Mouse (Mus musculus) bone marrow macrophage, adult 2 months (primary cell): ENCODE measurements around the gene Vdr. TPM values are rescaled to one million over a fixed set of nuclear protein-coding genes. Genes with fewer than 3 reads are reported as not detected.

Experiments
- H3K27ac ChIP-seq: 2 replicates; pipeline ENCODE4 v1.5.1; 2012; ENCODE audit warnings: low read depth, low read length; ENCODE audit not compliant: insufficient read depth
- H3K4me1 ChIP-seq: 2 replicates; pipeline ENCODE4 v1.6.1; 2012; ENCODE audit warnings: low read length; ENCODE audit not compliant: control insufficient read depth, insufficient read depth
- H3K4me3 ChIP-seq: 2 replicates; pipeline ENCODE4 v1.5.1; 2012; ENCODE audit warnings: mild to moderate bottlenecking, low read length, moderate library complexity; ENCODE audit not compliant: insufficient read depth
- CTCF ChIP-seq: IDR thresholded peaks from 2 replicates; pipeline ENCODE4 v1.5.1; 2012; ENCODE audit warnings: low read depth, mild to moderate bottlenecking, low read length, moderate library complexity
- POLR2A ChIP-seq: IDR thresholded peaks from 2 replicates; pipeline ENCODE4 v1.6.1; 2012; ENCODE audit warnings: mild to moderate bottlenecking, low read depth, low read length, borderline replicate concordance
- polyA plus RNA-seq: library from polyadenylated mRNA; stranded (reverse); fragments of >200 nt; gene quantifications from 2 replicates; pipeline ENCODE4 v1.2.4, GENCODE M21; 2012; ENCODE audit not compliant: missing spikeins, insufficient read depth, insufficient read length

Vdr gene
- polyA plus RNA-seq, 1 experiment, result 0.82 TPM

DNA sequence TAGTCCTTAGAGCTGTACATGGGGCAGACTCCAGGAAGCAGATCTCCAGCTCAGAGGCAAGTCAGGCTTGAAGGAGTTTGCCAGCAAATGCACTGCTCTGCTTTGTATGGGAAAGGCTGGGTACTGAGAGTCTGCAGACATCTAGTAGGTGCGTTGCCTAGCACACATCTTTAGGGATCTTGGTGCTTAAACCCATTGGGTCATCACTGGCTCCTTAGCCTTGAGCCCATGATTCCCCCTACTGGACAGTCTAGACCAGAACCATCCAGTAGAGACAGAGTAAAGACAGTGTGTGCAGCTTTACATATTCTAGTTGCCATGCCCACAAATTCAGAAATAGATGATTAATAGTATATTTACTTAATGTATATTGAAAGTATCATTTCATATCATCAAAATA is 69.6 kb downstream of the Vdr start:
- no peak for TF ChIP-seq POLR2A
- no peak for TF ChIP-seq CTCF
- Histone ChIP-seq H3K27ac (no peak overlapping the region), H3K4me1 (peaks cover 18% of the 10 kb centered on the region), H3K4me3 (no peak overlapping the region)

- TF ChIP-seq CTCF (no peak), POLR2A (no peak)
- H3K4me3 ChIP-seq, result no peak overlapping the region
- H3K27ac ChIP-seq, result no peak overlapping the region
- H3K4me1 ChIP-seq, result peaks cover 18% of the 10 kb centered on the region
Measured at GRCm38 (mm10) chr15:97839991-97840455, 70.4 kb downstream of the Vdr start.

DNA sequence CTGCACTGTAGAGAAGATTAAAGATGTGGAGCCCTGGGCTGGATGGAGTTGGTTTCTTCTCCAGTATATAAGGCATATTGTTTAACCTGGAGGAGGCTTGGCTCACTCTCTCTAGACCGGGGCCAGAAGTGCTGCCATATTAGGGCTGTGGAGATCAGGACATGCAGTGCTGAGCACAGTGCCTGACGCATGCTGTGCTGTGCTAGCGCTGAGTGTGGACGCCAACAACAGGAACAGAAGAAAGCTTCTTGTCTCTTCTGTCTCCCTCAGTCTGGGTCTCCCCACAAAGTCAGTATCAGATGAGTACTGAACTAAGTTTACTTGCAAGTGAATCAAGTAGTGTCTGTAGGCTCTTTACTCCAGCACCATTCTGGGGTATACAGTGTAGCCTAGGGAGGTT is 71.0 kb downstream of the Vdr start:
- TF ChIP-seq POLR2A (no peak), CTCF (no peak)
- H3K27ac ChIP-seq, result no peak overlapping the region
- H3K4me3 ChIP-seq, result no peak overlapping the region
- H3K4me1 ChIP-seq, result peaks cover 18% of the 10 kb centered on the region

- Histone ChIP-seq H3K4me3 (no peak overlapping the region), H3K4me1 (peaks cover 18% of the 10 kb centered on the region), H3K27ac (no peak overlapping the region)
- TF ChIP-seq CTCF (no peak), POLR2A (no peak)
Measured at GRCm38 (mm10) chr15:97839012-97839411, 71.4 kb downstream of the Vdr start.

DNA sequence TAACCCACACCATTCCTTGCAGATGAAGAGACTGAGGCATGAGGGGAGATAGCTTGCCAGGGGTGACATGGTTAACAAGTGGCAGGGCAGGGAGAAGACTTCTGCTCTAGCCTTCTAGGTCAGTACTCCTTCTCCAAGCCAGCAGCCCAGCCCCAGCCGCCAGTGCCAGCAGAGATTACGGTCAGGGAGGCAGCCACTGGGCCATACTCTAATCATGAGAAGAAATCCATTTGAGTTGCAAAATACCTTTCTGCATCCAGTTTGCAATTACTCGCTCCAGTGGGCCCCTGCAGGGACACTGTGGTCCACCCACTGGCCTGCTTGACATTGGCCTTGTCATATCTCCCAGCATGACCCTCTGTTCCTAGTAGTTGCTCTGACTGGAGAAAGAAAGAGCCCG is 72.0 kb downstream of the Vdr start:
- Histone ChIP-seq H3K4me1 (peaks cover 18% of the 10 kb centered on the region), H3K27ac (no peak overlapping the region), H3K4me3 (no peak overlapping the region)
- TF ChIP-seq POLR2A, result no peak
- TF ChIP-seq CTCF, result no peak

GRCm38 (mm10) chr15:97837491-97838061 is 72.9 kb downstream of the Vdr start:
- TF ChIP-seq CTCF (no peak), POLR2A (no peak)
- Histone ChIP-seq H3K4me1 (peaks cover 23% of the 10 kb centered on the region), H3K27ac (no peak overlapping the region), H3K4me3 (no peak overlapping the region)

GRCm38 (mm10) chr15:97836894-97837247 is 73.6 kb downstream of the Vdr start:
- TF ChIP-seq CTCF, result no peak
- no peak for TF ChIP-seq POLR2A
- Histone ChIP-seq H3K4me1 (peaks cover 24% of the 10 kb centered on the region), H3K4me3 (no peak overlapping the region), H3K27ac (no peak overlapping the region)

GRCm38 (mm10) chr15:97836153-97836893 is 74.1 kb downstream of the Vdr start:
- TF ChIP-seq CTCF (no peak), POLR2A (no peak)
- peaks cover 23% of the 10 kb centered on the region for H3K4me1 ChIP-seq
- no peak overlapping the region for H3K27ac ChIP-seq
- H3K4me3 ChIP-seq, result no peak overlapping the region

DNA sequence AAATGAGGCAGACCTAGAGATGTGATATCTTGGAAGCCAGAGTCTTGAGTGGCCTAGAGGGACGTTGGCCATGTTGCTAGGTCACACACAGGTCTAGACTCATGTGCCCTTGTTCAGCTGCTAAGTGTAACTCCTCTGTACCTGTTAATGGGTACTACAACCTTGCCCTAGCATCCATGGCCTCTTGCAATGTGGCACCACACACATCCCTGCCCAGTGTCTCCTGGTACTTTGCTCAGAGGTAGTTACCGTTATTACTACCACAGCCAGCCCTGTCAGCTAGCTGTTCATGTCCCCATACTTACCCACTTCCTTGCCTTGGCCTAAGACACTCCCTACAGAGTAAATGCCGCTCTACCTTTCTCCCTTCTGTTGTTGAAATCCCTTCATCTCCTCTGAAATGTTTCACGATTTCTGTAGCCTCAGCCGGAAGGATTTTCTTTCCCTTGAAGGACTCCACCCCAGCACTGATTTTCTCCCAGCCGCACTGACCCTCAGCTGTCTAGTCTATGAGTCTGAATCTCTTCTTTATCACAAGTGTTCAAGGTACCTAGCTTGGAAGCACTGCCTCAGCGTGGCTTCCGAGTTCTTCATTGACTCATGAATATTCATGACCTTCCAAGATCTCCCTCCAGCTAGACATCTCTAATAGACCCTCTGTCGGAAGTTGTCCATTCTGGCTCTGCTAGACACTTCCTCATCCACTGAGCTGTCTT is 77.5 kb downstream of the Vdr start:
- Histone ChIP-seq H3K4me3 (no peak overlapping the region), H3K4me1 (peaks cover 17% of the 10 kb centered on the region), H3K27ac (no peak overlapping the region)

More for the DNA sequence above, 77.5 kb downstream of the Vdr start:
- TF ChIP-seq CTCF, result no peak
- no peak for TF ChIP-seq POLR2A
